Mouse (Mus musculus): ENCODE data around the gene Clpx.

DNA sequence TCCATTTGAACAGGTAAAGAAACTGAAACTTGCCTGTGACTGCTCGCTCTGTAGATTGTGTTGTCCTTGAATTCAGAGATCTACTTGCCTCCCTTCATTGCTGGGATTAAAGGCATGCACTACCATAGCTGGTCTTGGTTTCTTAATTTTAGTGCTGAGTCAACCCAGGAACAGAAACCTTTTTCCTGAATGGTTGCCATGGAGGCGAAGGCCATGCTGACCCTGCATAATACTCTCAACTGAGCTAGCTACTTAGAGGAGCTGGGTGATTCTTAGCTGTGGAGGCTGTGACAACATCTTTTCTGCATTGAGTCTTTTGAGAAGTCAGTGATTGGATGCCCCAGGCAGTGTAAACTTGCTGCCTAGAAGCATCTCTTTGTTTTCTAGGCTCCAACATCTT is 62.9 kb downstream of the Clpx start:
- no peak for TF ChIP-seq CTCF (IDR thresholded peaks at IDR 0.05)
- no peak for TF ChIP-seq EP300 (IDR thresholded peaks at IDR 0.05)

Measured in lung, postnatal 0 days (tissue).